Mouse (Mus musculus) large intestine, adult 2 months (tissue): ENCODE data around the gene Apol7b. TPM values are rescaled to one million over a fixed set of nuclear protein-coding genes. Genes with fewer than 3 reads are reported as not detected.
"Not testable (repeated sequence)": the region's sequence is repeated elsewhere in the genome, so short reads cannot be mapped to it uniquely, and the experiment has no call there.

Experiments used
- DNase-seq: peaks from one replicate; pipeline ENCODE4 v3.0.0-alpha.2; 2012; ENCODE audit warnings: low read depth, low spot score
- WGBS: fragments of 180-500 bp; shearing (Covaris S2); methylation state at CpG from one replicate; pipeline ENCODE4 v1.1.7; 2018; 5-methylcytosine and 5-hydroxymethylcytosine counted together
- polyA plus RNA-seq: library from polyadenylated mRNA; depleted of rRNA; stranded (reverse); fragments of >200 nt; gene quantifications from 2 replicates; pipeline ENCODE4 v1.2.3, GENCODE M21; 2012; rRNA removed

The Apol7b gene
- polyA plus RNA-seq, 1 experiment, result 0.63 TPM

- DNase-seq, result not testable (repeated sequence)
- 56% methylated on average over 3 of the region's 3 CpGs for WGBS
These were observed 53.5 kb downstream of the Apol7b start for GRCm38 (mm10) chr15:77393832-77394231.

GRCm38 (mm10) chr15:77387462-77387861, 59.8 kb downstream of the Apol7b start:
- WGBS, result 75% methylated on average over 2 of the region's 2 CpGs
- no peak for DNase-seq

GRCm38 (mm10) chr15:77384340-77385030, 62.8 kb downstream of the Apol7b start:
- 92% methylated on average over 7 of the region's 7 CpGs for WGBS
- DNase-seq, result no peak

GRCm38 (mm10) chr15:77382880-77383279, 64.4 kb downstream of the Apol7b start:
- DNase-seq, result no peak
- WGBS, result 72% methylated on average over 1 of the region's 1 CpGs

- WGBS, result 49% methylated on average over 11 of the region's 11 CpGs
- no peak for DNase-seq
These were observed 64.9 kb downstream of the Apol7b start for GRCm38 (mm10) chr15:77382271-77382850.

GRCm38 (mm10) chr15:77381481-77381880, 65.8 kb downstream of the Apol7b start:
- WGBS, result 80% methylated on average over 6 of the region's 6 CpGs
- DNase-seq, result no peak

GRCm38 (mm10) chr15:77379921-77380320, 67.4 kb downstream of the Apol7b start:
- no peak for DNase-seq
- WGBS, result 60% methylated on average over 4 of the region's 4 CpGs

GRCm38 (mm10) chr15:77377419-77377818, 69.9 kb downstream of the Apol7b start:
- no peak for DNase-seq
- 51% methylated on average over 4 of the region's 4 CpGs for WGBS

- WGBS, result 22% methylated on average over 7 of the region's 7 CpGs
- no peak for DNase-seq
These were observed 70.4 kb downstream of the Apol7b start for GRCm38 (mm10) chr15:77376920-77377319.

Other genes starting within 250 kb of the Apol7b start
- gene Rbfox2, start 140.5 kb downstream of the Apol7b start, polyA plus RNA-seq, result 18.4 and 26.5 TPM in 2 replicates
- 43.7 and 83.1 TPM in 2 replicates for gene Apol7a, start 48.4 kb downstream of the Apol7b start, polyA plus RNA-seq
- gene Apol9a, start 36.4 kb downstream of the Apol7b start, polyA plus RNA-seq, result 22.6 and 91.1 TPM in 2 replicates
- gene Apol10a, start 29.6 kb upstream of the Apol7b start, polyA plus RNA-seq, result 94.4 and 159 TPM in 2 replicates
- 0.11 and 0.21 TPM in 2 replicates for gene Apol11a, start 60.8 kb upstream of the Apol7b start, polyA plus RNA-seq
- 24.7 and 45.8 TPM in 2 replicates for gene Apol7c, start 85.8 kb upstream of the Apol7b start, polyA plus RNA-seq
- not detected in 2 replicates for gene 1700025B11Rik, start 114.4 kb upstream of the Apol7b start, polyA plus RNA-seq
- 0.88 and 0.93 TPM in 2 replicates for gene Apol10b, start 148.6 kb upstream of the Apol7b start, polyA plus RNA-seq
- gene Gm36245, start 151.8 kb upstream of the Apol7b start, polyA plus RNA-seq, result not detected in 2 replicates
- 0.21 and 0.33 TPM in 2 replicates for gene Apol11b, start 195.8 kb upstream of the Apol7b start, polyA plus RNA-seq